Mouse (Mus musculus) midbrain, embryonic 11.5 days (tissue): ENCODE measurements around the gene Sytl5. TPM values are rescaled to one million over a fixed set of nuclear protein-coding genes. Genes with fewer than 3 reads are reported as not detected.

Experiments
- ATAC-seq: fragments of 200-750 bp; cut with Nextera tagmentation; 2 replicates; pipeline ENCODE4 v1.8.0; 2017; ENCODE audit warnings: moderate TSS enrichment, moderate library complexity; ENCODE audit not compliant: low FRiP score
- DNase-seq: peaks from one replicate; pipeline ENCODE4 v3.0.0; 2015; ENCODE audit warnings: low spot score; ENCODE audit errors: missing footprints
- H3K27ac ChIP-seq: fragments of 300-500 bp; sonication (generic); 2 replicates; pipeline ENCODE4 v1.5.1; 2014; ENCODE audit warnings: low read depth, low read length
- H3K27me3 ChIP-seq: fragments of 300-500 bp; sonication (generic); 2 replicates; pipeline ENCODE4 v1.6.1; 2014; ENCODE audit warnings: mild to moderate bottlenecking, low read length, moderate library complexity, mixed read lengths; ENCODE audit not compliant: control insufficient read depth, insufficient read depth
- H3K36me3 ChIP-seq: fragments of 300-500 bp; sonication (generic); 2 replicates; pipeline ENCODE4 v1.6.1; 2014; ENCODE audit warnings: mild to moderate bottlenecking, low read length, moderate library complexity, mixed read lengths; ENCODE audit not compliant: control insufficient read depth, insufficient read depth
- H3K4me1 ChIP-seq: fragments of 300-500 bp; sonication (generic); 2 replicates; pipeline ENCODE4 v1.6.1; 2014; ENCODE audit warnings: low read length; ENCODE audit not compliant: control insufficient read depth, insufficient read depth
- H3K4me2 ChIP-seq: fragments of 300-500 bp; sonication (generic); 2 replicates; pipeline ENCODE4 v1.6.1; 2014; ENCODE audit warnings: mild to moderate bottlenecking, moderate library complexity
- H3K4me3 ChIP-seq: fragments of 300-500 bp; sonication (generic); 2 replicates; pipeline ENCODE4 v1.5.1; 2014; ENCODE audit warnings: low read depth, low read length
- H3K9ac ChIP-seq: fragments of 300-500 bp; sonication (generic); 2 replicates; pipeline ENCODE4 v1.6.1; 2014; ENCODE audit warnings: low read length
- H3K9me3 ChIP-seq: fragments of 300-500 bp; sonication (generic); 2 replicates; pipeline ENCODE4 v1.6.1; 2016; ENCODE audit warnings: low read length; ENCODE audit not compliant: control insufficient read depth
- WGBS: fragments of 180-500 bp; shearing (Covaris S2); extraction: QIAGEN DNeasy Blood & Tissue Kit; methylation state at CpG from one replicate; pipeline ENCODE4 v1.1.7; 2014; 5-methylcytosine and 5-hydroxymethylcytosine counted together
- polyA plus RNA-seq: library from polyadenylated mRNA; unstranded; fragments of >200 nt; fragmentation: Nextera tagmentation; extraction: Ambion mirVana; gene quantifications from 2 replicates; pipeline ENCODE4 v1.2.1, GENCODE M21; 2014

Gene Sytl5
- polyA plus RNA-seq, 1 experiment from 2014 or later, result 0.34 TPM

DNA sequence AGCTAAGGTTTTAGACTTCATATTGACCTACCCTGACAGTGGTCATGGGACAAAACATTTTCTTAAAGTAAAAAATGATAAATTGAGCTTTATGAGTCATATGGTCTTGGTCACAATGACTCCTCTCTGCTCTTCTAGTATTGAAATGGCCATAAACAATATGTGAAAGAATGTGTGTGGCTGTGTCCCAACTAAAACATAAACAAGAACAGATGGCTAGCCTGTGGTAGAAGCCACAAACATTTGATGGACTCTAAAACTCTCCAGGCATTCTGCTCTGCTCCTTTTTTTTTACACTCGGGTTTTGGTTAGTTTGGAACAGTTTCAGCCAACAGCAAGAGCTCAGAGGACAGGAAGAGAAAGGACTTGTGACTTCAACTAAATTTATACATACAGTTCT, 120.5 kb downstream of the Sytl5 start:
- Histone ChIP-seq H3K27me3 (no peaks in the 10 kb centered on the region), H3K4me3 (no peak overlapping the region), H3K4me1 (no peaks in the 10 kb centered on the region), H3K9ac (no peak overlapping the region), H3K27ac (no peak overlapping the region), H3K9me3 (no peaks in the 10 kb centered on the region), H3K4me2 (no peak overlapping the region), H3K36me3 (no peaks in the 10 kb centered on the region)
- 54% methylated on average over 1 of the region's 1 CpGs for WGBS
- no peak for ATAC-seq
- no peak for DNase-seq

DNA sequence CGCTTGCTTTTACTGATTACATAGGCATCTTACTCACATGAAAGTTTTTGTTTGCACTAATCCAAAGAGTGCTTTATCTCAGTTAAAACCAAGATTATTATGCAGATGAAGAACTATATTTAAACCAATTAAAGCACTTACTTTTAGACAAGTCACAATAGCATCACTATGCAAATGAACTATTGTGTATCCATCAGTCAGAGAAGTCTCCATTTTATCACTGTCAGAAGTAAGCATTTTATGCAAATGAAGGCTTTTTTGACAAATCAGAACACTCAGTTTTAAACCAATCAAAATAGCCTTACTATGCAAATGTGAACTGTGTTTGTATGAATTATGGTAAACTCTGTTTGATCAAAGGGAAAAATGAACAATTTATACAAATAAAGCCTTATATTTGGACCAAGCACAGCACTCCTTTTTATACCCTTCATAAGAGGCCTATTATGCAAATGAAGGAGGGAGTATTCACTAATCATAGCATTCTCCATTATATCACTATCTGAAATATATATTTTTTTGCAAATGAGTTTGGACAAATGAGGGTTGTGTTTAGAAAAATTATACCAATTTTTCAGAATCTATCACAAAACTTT, 122.4 kb downstream of the Sytl5 start:
- Histone ChIP-seq H3K27me3 (no peaks in the 10 kb centered on the region), H3K4me2 (no peak overlapping the region), H3K4me3 (no peak overlapping the region), H3K9ac (no peak overlapping the region), H3K9me3 (no peaks in the 10 kb centered on the region), H3K4me1 (no peaks in the 10 kb centered on the region), H3K27ac (no peak overlapping the region), H3K36me3 (no peaks in the 10 kb centered on the region)
- 86% methylated on average over 1 of the region's 1 CpGs for WGBS
- ATAC-seq, result no peak
- no peak for DNase-seq

DNA sequence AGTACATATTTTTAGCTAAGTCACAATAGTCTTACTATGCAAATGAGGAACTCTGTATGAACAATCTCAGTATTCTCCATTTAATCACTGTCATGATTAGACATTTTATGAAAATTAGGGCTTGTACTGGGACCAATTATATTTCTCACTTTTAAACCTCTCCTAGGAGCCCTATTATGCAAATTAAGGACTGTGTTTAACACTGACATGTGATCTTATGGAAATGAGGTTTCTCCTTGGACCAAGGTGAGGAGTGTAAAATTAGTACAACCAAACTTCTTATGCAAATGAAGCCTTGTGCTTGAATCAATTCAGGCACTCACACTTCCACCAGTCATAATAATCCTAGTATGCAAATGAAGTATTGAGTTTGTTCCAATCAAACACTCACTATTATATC, 124.8 kb downstream of the Sytl5 start:
- DNase-seq, result no peak
- Histone ChIP-seq H3K36me3 (no peaks in the 10 kb centered on the region), H3K4me3 (no peak overlapping the region), H3K9me3 (no peaks in the 10 kb centered on the region), H3K27ac (no peak overlapping the region), H3K4me1 (no peaks in the 10 kb centered on the region), H3K4me2 (no peak overlapping the region), H3K27me3 (no peaks in the 10 kb centered on the region), H3K9ac (no peak overlapping the region)
- no peak for ATAC-seq

DNA sequence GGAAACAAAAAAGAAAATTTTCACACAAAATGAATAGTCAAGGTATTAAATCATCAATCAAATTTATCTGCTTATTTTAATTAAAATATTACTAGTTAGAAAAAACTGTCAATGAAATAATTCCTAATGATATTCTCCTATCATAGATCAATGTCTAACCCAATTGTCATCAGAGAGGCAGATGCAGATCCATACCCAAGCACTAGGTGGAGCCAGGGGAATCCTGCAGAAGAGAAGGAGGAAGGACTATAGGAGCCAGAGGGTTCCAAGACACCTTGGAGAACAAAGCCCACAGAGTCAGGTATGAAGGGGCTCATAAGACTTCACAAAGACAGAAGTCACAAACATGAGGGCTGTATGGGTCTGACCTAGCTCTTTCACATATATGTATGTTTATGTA, 149.2 kb downstream of the Sytl5 start:
- DNase-seq (no peak), ATAC-seq (no peak)
- Histone ChIP-seq H3K4me3 (no peak overlapping the region), H3K9ac (no peak overlapping the region), H3K27ac (no peak overlapping the region), H3K27me3 (no peaks in the 10 kb centered on the region), H3K4me1 (no peaks in the 10 kb centered on the region), H3K36me3 (no peaks in the 10 kb centered on the region), H3K9me3 (no peaks in the 10 kb centered on the region), H3K4me2 (no peak overlapping the region)

Other genes starting within 250 kb of the Sytl5 start
- gene Dynlt3, start 222.6 kb upstream of the Sytl5 start, polyA plus RNA-seq, result 22.6 and 28.0 TPM in 2 replicates
- gene Hypm, start 38.7 kb upstream of the Sytl5 start, polyA plus RNA-seq, result not detected in 2 replicates
- gene H2al3, start 35.9 kb upstream of the Sytl5 start, polyA plus RNA-seq, result not detected in 2 replicates
- 5.7 TPM in 2 replicates for gene Srpx, start 232.1 kb downstream of the Sytl5 start, polyA plus RNA-seq